Mouse (Mus musculus) limb, embryonic 14.5 days (tissue): Measurements from ENCODE around the gene Igf1r. TPM values are rescaled to one million over a fixed set of nuclear protein-coding genes. Genes with fewer than 3 reads are reported as not detected.
"Not testable (repeated sequence)": the region's sequence is repeated elsewhere in the genome, so short reads cannot be mapped to it uniquely, and the experiment has no call there.

Source experiments
- ATAC-seq: fragments of 200-750 bp; cut with Nextera tagmentation; 2 replicates; pipeline ENCODE4 v1.8.0; 2017; ENCODE audit warnings: low read depth, moderate number of reproducible peaks, moderate TSS enrichment; ENCODE audit not compliant: low FRiP score
- DNase-seq: peaks from one replicate; pipeline ENCODE4 v3.0.0-alpha.2; 2015; ENCODE audit warnings: low spot score
- H3K27ac ChIP-seq: fragments of 300-500 bp; sonication (generic); replicated peaks from 2 replicates; pipeline ENCODE4 v1.5.1; 2014; ENCODE audit warnings: low read depth, mild to moderate bottlenecking, low read length, moderate library complexity, mixed read lengths
- H3K27me3 ChIP-seq: fragments of 300-500 bp; sonication (generic); 2 replicates; pipeline ENCODE4 v1.6.1; 2014; ENCODE audit warnings: low read length, mixed read lengths; ENCODE audit not compliant: control insufficient read depth, insufficient read depth
- H3K36me3 ChIP-seq: fragments of 300-500 bp; sonication (generic); 2 replicates; pipeline ENCODE4 v1.6.1; 2014; ENCODE audit warnings: mild to moderate bottlenecking, low read length, moderate library complexity, mixed read lengths; ENCODE audit not compliant: control insufficient read depth, insufficient read depth
- H3K4me1 ChIP-seq: fragments of 300-500 bp; sonication (generic); 2 replicates; pipeline ENCODE4 v1.6.1; 2014; ENCODE audit warnings: antibody characterized with exemption, low read length, mixed read lengths; ENCODE audit not compliant: control insufficient read depth, insufficient read depth
- H3K4me2 ChIP-seq: fragments of 300-500 bp; sonication (generic); replicated peaks from 2 replicates; pipeline ENCODE4 v1.6.1; 2014; ENCODE audit warnings: low read depth, mild to moderate bottlenecking, low read length, moderate library complexity; ENCODE audit not compliant: severe bottlenecking
- H3K4me3 ChIP-seq: fragments of 300-500 bp; sonication (generic); replicated peaks from 2 replicates; pipeline ENCODE4 v1.5.1; 2014; ENCODE audit warnings: low read length
- H3K9ac ChIP-seq: fragments of 300-500 bp; sonication (generic); 2 replicates; pipeline ENCODE4 v1.6.1; 2014; ENCODE audit warnings: mild to moderate bottlenecking, low read depth, low read length, moderate library complexity; ENCODE audit not compliant: severe bottlenecking
- H3K9me3 ChIP-seq: fragments of 300-500 bp; sonication (generic); 2 replicates; pipeline ENCODE4 v1.6.1; 2016; ENCODE audit warnings: low read length; ENCODE audit not compliant: control insufficient read depth
- POLR2A ChIP-seq: fragments of 200-500 bp; IDR thresholded peaks from 2 replicates; pipeline ENCODE4 v1.8.0; 2012; ENCODE audit warnings: inconsistent platforms, mild to moderate bottlenecking, moderate library complexity, borderline replicate concordance; ENCODE audit not compliant: insufficient read depth, insufficient read length; ENCODE audit errors: extremely low read depth
- WGBS: fragments of 180-500 bp; shearing (Covaris S2); extraction: QIAGEN DNeasy Blood & Tissue Kit; methylation state at CpG from one replicate; pipeline ENCODE4 v1.1.7; 2014; 5-methylcytosine and 5-hydroxymethylcytosine counted together
- polyA plus RNA-seq, 2 experiments: library from polyadenylated mRNA; depleted of rRNA in 1 of 2; stranded (reverse) in 1 of 2; unstranded in 1 of 2; fragments of >200 nt; fragmentation: Nextera tagmentation in 1 of 2; extraction: Ambion mirVana in 1 of 2; gene quantifications; 2 replicates each; pipeline versions ENCODE4 v1.2.1 to v1.2.3; 2012 to 2014

The Igf1r gene
- polyA plus RNA-seq, 2 experiments: 22.5 to 34.6 TPM

DNA sequence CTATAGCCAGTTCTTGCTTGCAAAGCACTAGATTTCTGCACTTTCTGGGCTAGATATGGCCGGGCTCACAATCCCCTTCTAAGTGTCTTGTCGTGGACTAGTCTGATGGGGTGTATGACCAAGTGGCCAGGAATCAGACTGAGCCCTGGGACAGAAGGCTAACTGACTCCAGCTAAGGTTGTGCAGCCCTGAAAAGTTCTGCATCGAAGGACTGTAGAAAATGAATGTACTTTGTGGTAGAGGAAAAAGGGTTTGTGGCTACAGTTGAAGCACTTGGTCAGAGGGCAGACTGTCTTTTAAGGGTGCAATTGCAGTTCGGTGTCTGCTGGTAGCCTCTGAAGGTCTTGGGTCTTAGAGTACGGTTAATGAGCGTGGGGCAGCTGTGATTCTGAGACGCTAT, 326.9 kb downstream of the Igf1r start:
- ATAC-seq (no peak), DNase-seq (no peak)
- Histone ChIP-seq H3K4me1 (peaks cover 30% of the 10 kb centered on the region), H3K27ac (no peak overlapping the region), H3K4me3 (no peak overlapping the region), H3K9ac (no peak overlapping the region), H3K36me3 (no peaks in the 10 kb centered on the region), H3K4me2 (no peak overlapping the region), H3K9me3 (no peaks in the 10 kb centered on the region), H3K27me3 (no peaks in the 10 kb centered on the region)
- WGBS: 74% methylated on average over 7 of the region's 7 CpGs
- no peak for TF ChIP-seq POLR2A

DNA sequence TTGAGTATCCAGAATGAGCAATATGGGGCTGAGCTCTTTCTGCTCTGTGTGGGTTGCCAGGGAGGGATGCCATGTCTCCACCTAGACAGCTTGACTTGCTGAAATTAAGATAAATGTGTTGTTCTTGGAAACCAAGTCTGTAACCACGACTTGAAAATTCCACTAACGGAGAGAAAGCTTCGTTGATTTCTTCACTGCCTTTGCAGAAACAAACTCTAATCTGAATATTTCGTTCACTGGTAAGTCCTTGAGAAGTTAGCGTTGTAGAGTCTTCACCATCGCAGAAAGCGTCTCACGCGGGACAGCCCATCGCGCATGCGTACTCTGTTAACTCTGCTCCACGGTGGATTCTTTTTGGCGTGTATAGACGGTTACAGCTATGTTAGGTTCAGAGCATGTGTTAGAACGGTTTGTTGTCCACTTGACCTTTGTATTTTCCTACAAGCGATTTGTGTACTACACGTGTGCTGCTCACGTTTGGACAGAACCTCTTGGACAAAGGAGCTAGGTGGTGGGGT, 327.8 kb downstream of the Igf1r start:
- DNase-seq (no peak), ATAC-seq (no peak)
- WGBS: 94% methylated on average over 19 of the region's 19 CpGs
- H3K9ac ChIP-seq: no peak overlapping the region
- no peaks in the 10 kb centered on the region for H3K36me3 ChIP-seq
- peaks cover 30% of the 10 kb centered on the region for H3K4me1 ChIP-seq
- H3K27me3 ChIP-seq: no peaks in the 10 kb centered on the region
- H3K4me3 ChIP-seq: no peak overlapping the region
- no peak overlapping the region for H3K27ac ChIP-seq
- no peak for TF ChIP-seq POLR2A
- no peak overlapping the region for H3K4me2 ChIP-seq
- H3K9me3 ChIP-seq: no peaks in the 10 kb centered on the region

DNA sequence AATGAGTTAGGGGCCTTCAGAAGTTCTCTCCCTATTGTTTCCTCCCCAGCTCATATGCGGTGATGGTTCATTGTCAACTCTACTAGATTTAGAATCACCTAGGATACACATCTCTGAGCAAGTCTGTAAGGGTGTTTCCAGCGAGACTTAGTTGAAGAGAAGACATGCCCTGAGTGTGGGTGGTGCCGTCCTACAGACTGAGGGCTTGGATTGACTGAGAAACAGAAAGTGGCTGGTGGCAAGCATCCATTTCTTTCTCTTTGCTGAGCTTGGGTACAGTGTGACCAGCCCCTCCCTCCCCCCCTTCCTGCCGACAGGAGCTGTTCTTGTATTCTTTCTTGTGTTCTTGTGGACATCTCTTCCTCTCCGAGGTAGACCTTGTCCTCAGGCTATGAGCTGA, 328.7 kb downstream of the Igf1r start:
- Histone ChIP-seq H3K27me3 (no peaks in the 10 kb centered on the region), H3K4me3 (no peak overlapping the region), H3K9me3 (no peaks in the 10 kb centered on the region), H3K36me3 (no peaks in the 10 kb centered on the region), H3K9ac (no peak overlapping the region), H3K4me2 (no peak overlapping the region), H3K27ac (no peak overlapping the region), H3K4me1 (peaks cover 30% of the 10 kb centered on the region)
- DNase-seq (no peak), ATAC-seq (no peak)
- WGBS: 81% methylated on average over 5 of the region's 5 CpGs
- no peak for TF ChIP-seq POLR2A

DNA sequence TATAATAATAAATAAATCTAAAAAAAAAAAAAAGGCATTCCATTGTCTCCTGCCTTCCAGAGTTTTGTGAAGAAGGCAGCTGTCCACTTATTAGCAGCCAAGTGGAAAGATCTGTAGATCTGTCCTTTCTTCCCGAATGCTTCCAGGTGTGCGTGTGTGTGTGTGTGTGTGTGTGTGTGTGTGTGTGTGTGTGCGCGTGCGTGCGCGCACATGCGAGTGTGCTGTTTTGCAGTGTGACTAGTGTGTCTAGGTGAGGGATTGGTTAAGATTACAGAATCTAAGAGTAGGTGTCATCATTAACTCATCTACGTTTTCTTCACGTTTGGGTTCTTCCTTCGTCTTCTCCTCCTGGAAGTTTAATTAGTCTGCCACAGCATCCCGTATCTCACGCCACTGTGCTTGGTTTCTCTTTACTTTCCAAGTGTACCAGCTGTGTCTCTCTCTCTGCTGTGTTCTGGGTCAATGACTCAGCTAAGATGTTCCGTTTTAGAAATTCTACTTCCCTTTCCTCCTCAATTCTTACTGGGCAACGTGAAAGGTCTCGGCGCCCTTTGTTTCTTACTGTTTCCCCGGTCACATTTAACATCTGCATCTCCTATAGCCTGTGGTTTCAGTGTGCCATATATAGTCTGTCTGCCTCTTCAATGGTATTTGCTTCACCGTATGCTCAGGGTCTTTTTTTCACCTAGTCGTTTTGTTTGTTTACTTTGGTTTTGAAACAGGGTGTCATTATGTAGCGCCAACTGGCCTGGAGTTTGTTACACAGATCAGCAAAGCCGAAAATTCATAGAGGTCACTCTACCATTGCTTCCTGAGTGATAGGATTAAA, 329.9 kb downstream of the Igf1r start:
- Histone ChIP-seq H3K4me3 (no peak overlapping the region), H3K4me1 (peaks cover 21% of the 10 kb centered on the region), H3K27me3 (no peaks in the 10 kb centered on the region), H3K36me3 (no peaks in the 10 kb centered on the region), H3K9ac (no peak overlapping the region), H3K9me3 (no peaks in the 10 kb centered on the region), H3K27ac (no peak overlapping the region), H3K4me2 (no peak overlapping the region)
- TF ChIP-seq POLR2A: no peak
- WGBS: 82% methylated on average over 21 of the region's 22 CpGs
- DNase-seq (no peak), ATAC-seq (no peak)

DNA sequence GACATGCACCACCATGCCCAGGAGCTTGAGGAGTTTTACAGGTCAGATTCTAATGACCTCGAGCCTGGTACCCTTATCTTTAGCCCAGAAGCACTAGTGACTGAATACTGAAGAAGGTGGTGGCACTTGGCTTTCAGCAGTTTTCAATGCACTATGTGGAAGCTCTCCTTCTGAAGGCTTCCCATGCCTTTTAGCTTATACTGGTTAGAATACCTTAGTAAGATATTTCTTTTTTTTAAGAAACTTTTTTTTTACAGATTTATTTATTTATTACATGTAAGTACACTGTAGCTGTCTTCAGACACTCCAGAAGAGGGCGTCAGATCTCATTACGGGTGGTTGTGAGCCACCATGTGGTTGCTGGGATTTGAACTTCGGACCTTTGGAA, 330.5 kb downstream of the Igf1r start:
- H3K4me2 ChIP-seq, H3K36me3 ChIP-seq, H3K9ac ChIP-seq, H3K4me3 ChIP-seq, DNase-seq, ATAC-seq, H3K9me3 ChIP-seq, H3K27ac ChIP-seq, H3K27me3 ChIP-seq: not testable (repeated sequence)
- peaks cover 16% of the 10 kb centered on the region for H3K4me1 ChIP-seq
- WGBS: 83% methylated on average over 4 of the region's 4 CpGs

Other genes starting within 250 kb of the Igf1r start
- 0.58 and 0.63 TPM in 2 replicates for gene Synm, start 193.1 kb upstream of the Igf1r start, polyA plus RNA-seq (2012; rRNA removed)
- gene Synm, start 193.1 kb upstream of the Igf1r start, polyA plus RNA-seq (2014; fragmentation: Nextera tagmentation; extraction: Ambion mirVana): 1.2 and 1.4 TPM in 2 replicates